Mouse (Mus musculus) cortical plate, adult 2 months (tissue): ENCODE data around the gene 4930507D05Rik.

ENCODE experiments used
- CTCF ChIP-seq: fragments of 200-500 bp; IDR thresholded peaks from 2 replicates; pipeline ENCODE4 v1.5.1; 2011; ENCODE audit warnings: mild to moderate bottlenecking, control low read depth, low read length; ENCODE audit not compliant: insufficient read depth; ENCODE audit errors: extremely low read depth
- POLR2A ChIP-seq: fragments of 200-500 bp; IDR thresholded peaks from 2 replicates; pipeline ENCODE4 v1.6.1; 2011; ENCODE audit warnings: mild to moderate bottlenecking, low read length, control low read depth; ENCODE audit not compliant: insufficient read depth; ENCODE audit errors: extremely low read depth

DNA sequence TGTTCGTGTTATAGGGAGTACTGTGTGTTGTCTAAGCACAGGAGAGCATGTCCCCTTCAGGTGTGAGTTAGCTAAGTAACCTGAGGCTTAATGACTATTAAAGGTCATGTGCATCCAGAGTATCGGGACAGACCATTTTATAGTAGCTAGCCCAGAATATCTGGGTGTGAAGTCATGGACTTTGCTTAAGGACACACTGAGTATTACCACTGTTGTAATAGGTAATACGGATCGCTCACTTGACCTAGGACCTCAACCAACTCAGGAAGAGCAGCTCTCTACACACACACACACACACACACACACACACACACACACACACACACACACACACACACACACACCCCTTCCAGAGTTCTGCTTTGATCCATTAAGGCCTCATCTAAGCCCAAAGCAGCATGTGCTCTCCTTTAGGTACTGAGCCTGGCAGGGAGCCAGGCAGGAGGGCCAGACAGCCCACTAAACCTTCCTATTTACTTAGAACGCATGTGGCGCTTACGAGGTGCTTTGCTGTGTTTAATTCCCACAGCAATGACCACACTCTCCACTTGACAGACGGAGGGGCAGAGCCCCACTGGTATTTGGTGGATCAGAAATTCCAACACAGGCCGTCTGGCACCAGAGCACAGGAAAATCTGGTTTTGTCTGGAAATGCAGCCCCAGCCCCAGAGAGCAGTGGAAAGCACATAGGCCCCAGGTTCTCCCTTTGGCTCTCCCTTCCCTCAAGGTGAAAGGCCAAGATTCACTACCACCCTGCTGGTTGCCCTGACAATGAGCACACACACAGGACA is 24.0 kb upstream of the 4930507D05Rik start:
- TF ChIP-seq CTCF (no peak), POLR2A (no peak)
